Mouse (Mus musculus) layer of hippocampus, adult 8-10 months (tissue): ENCODE data around the gene Sapcd1. TPM values are rescaled to one million over a fixed set of nuclear protein-coding genes. Genes with fewer than 3 reads are reported as not detected.
A peak's percentile ranks its signal among the peaks of the same experiment; 100 is the strongest.

Experiments
- DNase-seq, 2 experiments: peaks; one replicate each; pipeline ENCODE4 v3.0.0; 2022; ENCODE audit warnings: low spot score in 2 of 2
- total RNA-seq, 4 experiments: library from RNA; stranded (reverse); gene quantifications; 2 replicates each; pipeline ENCODE4 v1.2.4; 2022

Gene Sapcd1
- total RNA-seq: under 1 TPM in 2 of 4 experiments, not detected in 2; 0.76 to 0.95 TPM

GRCm38 (mm10) chr17:35027277-35028068 lies at the start of gene Sapcd1:
Gene Sapcd1 (minus strand): TSS chr17:35028016.
- peak in 1 of 2 experiments; percentile 38 for DNase-seq

DNA sequence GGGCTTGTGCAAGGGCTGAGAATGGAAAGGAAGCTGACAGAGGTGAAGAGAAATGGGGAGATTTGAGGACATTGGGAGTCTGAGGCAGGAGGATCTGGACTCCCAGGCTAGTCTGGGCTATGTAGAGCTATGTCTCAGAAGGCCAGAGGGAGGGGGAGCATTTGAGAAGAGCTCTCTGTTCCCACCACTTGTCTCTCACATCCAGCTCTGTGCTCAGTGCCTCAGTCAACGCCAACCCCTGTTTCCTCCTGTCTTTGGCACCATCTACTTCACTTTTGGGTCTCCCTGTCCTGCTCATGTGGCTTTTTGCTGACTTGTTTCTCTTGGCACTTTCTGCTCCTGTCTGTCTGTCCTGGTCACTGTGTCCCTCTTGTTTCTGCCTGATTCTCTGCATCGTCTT lies 49.5 kb upstream of the Sapcd1 start:
- DNase-seq: no peak

DNA sequence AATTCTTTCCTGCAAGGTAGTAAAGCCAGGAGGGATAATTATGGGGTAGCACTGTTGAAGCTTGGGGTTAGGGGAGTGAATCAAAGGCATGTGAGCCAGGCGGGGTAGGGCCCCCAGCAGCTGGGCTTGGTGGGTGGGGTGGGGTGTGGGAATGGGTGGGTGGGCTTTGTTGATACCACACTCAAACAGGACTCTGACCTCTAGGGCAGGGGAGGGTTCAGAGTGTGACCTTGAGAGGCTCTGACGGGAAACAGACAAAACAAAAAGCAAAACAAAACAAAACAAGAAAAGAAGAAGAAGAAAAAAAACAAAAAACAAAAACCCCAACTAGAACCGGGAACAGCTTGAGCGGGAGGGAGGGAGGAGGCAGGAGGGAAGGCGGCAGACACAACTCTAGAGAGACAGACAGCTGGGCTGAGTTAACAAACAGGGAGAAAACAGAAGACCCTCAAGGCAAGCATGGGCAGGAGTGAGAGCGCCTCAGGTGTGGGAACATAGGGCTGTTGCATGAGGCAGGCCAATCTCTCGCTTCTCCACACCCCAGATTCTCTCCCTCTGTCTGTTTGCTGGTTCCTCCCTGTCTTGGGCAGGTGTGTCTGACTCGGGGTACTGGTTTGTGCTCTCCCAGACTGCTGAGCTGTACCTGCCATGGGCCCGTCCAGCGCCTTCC lies 48.8 kb upstream of the Sapcd1 start, which contains the start of gene Ly6g6e:
Gene Ly6g6e (plus strand): TSS at position 396 of the 670 bp plus-strand sequence.
- no peak for DNase-seq

GRCm38 (mm10) chr17:35074097-35074496 lies 46.3 kb upstream of the Sapcd1 start:
- DNase-seq: no peak

DNA sequence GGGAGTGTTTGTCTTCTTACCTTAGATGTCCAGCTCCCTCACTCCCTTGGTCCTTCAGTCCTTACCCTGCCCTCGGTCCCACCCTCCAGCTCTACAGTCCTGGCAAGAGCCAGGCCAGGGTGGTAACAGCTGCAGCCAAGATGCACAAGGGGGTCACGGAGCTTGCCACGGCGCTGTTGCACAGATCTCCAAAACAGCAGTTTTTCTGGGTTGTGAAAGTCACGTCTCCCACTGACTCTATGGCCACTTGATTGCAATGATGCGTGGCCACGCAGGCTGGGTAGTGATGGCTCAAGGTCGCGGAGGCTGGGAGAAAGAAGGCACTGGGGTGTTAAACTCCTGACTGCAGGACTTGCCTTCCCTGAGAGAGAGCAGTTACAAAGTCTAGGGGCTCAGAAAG lies 43.6 kb upstream of the Sapcd1 start:
- no peak for DNase-seq

DNA sequence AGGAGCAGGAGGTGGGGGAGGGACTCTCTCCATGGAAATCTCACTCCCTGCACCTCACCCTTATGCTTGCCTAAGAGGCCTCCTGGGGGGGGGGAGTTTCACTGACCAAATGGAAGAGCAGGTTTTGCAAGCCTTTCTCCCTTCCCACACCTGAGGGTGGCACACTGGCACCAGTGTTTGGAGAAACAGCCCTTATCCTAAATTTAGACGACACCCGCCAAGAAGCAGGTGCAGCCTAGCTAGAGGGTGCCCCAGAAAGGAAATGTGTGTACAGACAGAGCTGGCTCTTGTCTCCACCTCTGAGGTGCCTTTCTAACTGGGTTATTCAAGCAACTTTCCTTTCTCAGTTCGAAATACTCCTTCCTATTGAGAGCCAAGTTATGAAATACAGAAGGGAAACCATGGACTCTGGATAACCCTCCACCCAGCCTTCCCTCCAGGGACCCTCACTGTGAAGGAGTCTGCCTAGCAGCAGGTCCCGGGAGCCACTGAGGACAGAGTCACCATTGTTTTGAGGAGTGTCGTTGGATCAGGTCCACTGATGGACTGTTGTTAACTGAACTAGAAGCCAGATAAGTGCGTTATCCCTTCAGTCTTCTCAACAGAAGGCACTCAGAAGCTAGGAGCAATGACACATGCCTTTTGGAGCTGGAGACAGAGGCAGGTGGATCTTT lies 42.9 kb upstream of the Sapcd1 start:
- no peak for DNase-seq

DNA sequence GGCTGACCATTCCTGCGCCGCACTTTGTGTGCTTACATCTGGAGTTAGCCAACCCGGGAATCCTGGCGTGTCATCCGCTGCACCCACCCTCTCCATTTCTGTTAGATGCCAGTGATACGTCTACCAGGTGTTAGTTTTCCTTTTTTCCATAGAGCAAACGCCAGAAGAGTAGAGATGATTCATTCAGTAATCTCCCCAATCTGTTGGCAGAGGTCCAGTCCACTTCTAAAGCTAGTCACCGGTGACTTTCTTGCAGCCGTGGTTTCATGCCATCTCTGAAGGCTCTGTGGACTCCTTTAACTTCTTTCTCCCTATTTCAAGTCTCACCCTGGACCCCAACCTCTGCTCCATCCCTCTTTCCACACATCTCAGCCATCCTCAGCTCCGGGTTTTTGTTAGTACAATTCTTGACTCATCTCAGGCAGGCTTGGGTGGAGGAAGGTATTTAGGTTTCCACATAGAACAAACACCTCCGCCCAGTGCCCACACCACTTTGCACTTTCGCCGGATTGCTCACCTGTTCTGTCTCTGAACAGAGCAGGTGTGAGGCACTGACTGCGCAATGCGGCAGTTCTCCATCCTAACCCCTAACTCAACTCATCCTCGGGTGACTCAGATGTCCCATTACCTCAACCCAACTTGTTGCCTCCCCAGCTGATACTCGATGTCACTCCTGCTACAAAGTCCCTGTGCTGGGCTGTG lies 40.5 kb upstream of the Sapcd1 start:
- no peak for DNase-seq

DNA sequence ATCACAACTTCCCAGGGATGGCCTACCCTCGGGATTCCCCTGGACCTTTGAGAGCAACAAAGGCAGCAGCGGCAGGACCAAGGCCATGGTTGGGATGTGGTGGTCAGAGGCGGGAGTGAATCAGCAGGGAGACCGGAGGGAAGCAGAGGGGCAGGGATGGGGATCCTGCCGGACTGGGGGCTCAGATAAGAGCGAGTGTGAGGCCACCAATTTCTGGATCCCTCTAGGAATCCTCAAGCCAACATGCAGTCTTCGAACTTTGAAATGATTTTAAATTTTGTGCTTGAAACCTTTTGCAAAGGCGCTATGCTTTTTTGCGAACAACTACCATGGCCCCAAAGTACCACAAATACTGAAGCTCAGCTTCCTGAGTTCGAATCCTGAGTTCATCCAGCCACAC lies 38.3 kb upstream of the Sapcd1 start, which contains the start of gene Mpig6b:
Gene Mpig6b (minus strand): TSS at position 101 of the 400 bp plus-strand sequence.
- no peak for DNase-seq

DNA sequence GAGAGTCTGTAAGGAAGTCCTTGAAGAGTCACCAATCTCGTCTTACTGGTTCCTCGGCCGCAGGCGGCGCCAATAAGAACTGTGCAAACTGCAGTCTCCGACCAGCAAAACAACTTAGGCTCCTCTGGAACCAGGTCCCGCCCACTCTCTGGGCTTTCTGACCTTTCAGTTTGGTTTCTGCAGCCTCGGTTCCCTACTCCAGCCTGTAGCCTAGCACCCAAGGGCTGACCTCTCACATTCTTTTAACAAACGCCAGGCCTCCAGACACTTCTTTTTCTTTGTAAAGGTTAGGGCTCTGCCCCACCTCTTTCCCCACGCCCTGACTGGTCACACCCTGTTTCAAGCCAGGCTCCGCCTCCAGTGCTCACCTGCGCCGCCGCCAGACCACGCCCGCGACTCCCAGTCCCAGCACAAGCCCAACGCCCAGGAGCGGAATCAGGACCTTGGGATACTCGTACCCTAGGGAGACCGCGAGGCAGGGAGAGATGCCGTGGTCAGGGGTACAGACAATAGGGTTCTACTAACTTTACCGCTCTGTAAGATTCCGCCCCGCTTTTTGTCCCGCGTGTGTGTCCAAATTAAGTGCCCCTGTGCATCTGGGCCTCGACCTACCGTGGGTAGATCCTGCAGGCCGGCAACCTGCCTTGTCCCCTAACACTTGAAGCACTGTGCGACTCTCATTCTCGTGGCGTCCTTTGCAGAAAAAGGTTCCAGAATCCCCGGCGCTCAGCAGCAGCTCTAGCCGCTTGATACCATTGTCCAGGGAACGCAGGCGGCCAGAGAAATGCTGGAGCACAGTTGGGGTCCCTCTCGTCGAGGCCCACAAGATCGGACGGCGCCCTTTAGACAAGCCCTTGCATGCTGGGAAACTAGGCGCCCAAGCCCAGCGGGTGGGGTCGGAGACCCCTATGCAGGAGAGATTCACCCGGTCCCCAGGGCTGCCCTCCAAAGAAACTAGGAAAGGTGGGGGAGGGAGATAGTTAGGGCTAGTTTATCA lies 37.4 kb upstream of the Sapcd1 start, which contains the start of gene Ly6g6c:
Gene Ly6g6c (plus strand): TSS at position 438 of the 997 bp plus-strand sequence.
- no peak for DNase-seq

DNA sequence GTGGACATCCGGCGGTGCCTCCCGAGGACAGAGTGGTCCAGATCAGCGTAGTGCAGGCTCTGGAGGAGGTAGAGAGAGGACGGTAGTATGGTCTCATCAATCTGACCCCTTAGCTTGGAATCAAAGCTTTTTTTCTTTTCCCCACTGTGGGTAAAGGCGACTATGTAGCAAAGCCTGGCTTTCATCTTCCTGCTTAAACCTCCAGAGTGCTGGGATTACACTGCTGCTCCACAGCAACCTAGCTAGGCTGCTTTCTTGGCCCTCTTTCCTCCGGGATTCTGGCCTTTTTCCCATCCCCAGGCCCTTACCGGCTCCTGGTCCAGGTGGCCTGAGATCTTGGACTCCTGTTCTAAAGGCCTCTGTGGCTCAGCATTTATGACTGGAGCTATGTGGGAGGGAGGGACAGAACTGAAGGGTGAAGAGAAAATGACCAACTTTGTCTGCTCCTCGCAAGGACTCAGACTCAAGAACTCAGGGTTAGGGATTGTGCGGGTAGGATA lies 36.6 kb upstream of the Sapcd1 start:
- no peak for DNase-seq

- no peak for DNase-seq
Observed at GRCm38 (mm10) chr17:35063466-35063865, 35.6 kb upstream of the Sapcd1 start.

- DNase-seq: no peak
Observed at GRCm38 (mm10) chr17:35061299-35061698, 33.5 kb upstream of the Sapcd1 start.

DNA sequence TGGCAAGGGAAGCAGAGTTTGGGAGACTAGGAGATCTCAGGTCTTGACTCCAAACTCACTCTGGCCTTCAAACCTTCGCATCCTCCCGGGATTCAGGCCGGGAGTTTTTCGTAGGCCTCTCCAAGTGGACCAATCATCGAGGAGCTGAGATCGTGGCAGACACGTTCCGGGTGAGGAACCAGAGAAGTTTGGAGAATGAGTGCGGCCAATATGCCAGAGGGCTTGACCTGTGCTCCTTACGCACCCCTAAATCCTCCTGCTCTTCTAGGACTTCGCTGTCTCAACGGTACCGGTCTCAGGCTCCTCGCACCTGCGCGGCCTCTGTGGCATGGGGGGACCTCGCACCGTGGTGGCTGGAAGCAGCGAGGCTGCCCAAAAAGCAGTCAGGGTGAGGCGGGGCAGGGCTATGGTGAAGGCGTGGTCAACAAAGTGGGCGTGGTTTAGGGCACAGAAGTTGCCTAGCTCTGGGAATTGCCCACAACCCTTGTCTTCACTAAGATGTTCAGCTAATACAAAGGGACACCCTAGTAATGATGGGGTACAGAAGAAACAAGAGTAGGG lies 33.0 kb upstream of the Sapcd1 start:
- no peak for DNase-seq

DNA sequence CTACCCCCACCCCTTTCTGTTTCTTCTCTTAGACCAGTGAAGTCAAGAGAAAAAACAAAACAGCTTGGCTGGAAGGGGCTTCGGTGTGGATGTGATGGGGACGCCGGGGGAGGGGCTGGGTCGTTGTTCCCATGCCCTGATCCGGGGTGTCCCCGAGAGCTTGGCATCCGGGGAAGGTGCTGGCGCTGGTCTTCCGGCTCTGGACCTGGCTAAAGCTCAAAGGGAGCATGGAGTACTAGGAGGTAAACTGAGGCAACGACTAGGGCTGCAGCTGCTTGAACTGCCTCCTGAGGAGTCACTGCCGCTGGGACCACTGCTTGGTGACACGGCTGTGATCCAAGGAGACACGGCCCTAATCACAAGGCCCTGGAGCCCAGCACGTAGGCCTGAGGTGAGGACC lies 32.3 kb upstream of the Sapcd1 start:
- DNase-seq: no peak

- peak; percentile 47 to 61 for DNase-seq
Observed at GRCm38 (mm10) chr17:35058911-35059892, 31.4 kb upstream of the Sapcd1 start, which contains the start of gene Ddah2. Gene Ddah2 (plus strand): TSS chr17:35059035.

DNA sequence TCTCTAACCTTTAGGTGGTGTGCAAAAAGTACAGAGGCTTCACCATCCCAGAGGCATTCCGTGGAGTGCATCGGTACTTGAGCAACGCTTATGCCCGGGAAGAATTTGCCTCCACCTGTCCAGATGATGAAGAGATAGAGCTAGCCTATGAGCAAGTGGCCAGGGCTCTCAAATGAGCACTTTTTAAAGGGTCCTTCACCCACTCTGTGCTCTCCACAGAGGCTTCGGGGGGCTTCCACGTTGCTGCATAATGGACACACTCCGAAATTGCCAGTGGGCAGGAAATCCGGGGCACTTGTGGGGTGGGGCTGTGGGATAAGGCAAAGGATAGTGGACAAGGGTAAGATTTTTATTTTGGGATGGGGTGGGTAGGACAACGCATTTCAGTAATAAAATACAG lies 30.5 kb upstream of the Sapcd1 start:
- DNase-seq: no peak

DNA sequence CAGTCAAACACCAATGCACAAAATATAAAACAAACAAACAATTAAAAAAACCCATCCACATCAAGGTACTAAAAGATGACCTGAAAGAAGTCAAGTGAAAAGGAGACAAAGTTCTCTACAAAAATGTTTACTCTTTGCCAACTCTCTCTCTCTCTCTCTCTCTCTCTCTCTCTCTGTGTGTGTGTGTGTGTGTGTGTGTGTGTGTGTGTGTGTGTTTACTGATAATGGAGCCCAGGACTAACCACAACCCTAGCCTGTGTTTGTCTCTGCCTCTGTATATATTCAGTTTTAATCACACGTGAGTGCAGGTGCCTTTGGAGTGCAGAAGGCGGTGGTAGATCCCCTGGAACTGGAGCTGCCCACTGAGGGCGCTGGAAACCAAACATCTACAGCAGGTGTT lies 29.3 kb upstream of the Sapcd1 start:
- no peak for DNase-seq
